Mouse (Mus musculus) intestine, postnatal 0 days (tissue): ENCODE measurements around the gene Cd86. TPM values are rescaled to one million over a fixed set of nuclear protein-coding genes. Genes with fewer than 3 reads are reported as not detected.

Source experiments
- ATAC-seq: fragments of 200-750 bp; cut with Nextera tagmentation; 2 replicates; pipeline ENCODE4 v1.8.0; 2017; ENCODE audit warnings: mild to moderate bottlenecking, moderate TSS enrichment, moderate library complexity
- H3K27ac ChIP-seq: fragments of 300-500 bp; sonication (generic); 2 replicates; pipeline ENCODE4 v1.5.1; 2014; ENCODE audit warnings: mild to moderate bottlenecking, low read depth, low read length, moderate library complexity
- H3K27me3 ChIP-seq: fragments of 300-500 bp; sonication (generic); replicated peaks from 2 replicates; pipeline ENCODE4 v1.6.1; 2014; ENCODE audit warnings: low read length, mixed read lengths; ENCODE audit not compliant: control insufficient read depth, insufficient read depth
- H3K36me3 ChIP-seq: fragments of 300-500 bp; sonication (generic); 2 replicates; pipeline ENCODE4 v1.6.1; 2014; ENCODE audit warnings: mild to moderate bottlenecking, moderate library complexity; ENCODE audit not compliant: control insufficient read depth, insufficient read depth
- H3K4me1 ChIP-seq: fragments of 300-500 bp; sonication (generic); replicated peaks from 2 replicates; pipeline ENCODE4 v1.6.1; 2014; ENCODE audit warnings: antibody characterized with exemption, low read length, mixed read lengths; ENCODE audit not compliant: control insufficient read depth, insufficient read depth
- H3K4me2 ChIP-seq: fragments of 300-500 bp; sonication (generic); replicated peaks from 2 replicates; pipeline ENCODE4 v1.6.1; 2014; ENCODE audit warnings: low read depth, mild to moderate bottlenecking, moderate library complexity
- H3K4me3 ChIP-seq: fragments of 300-500 bp; sonication (generic); 2 replicates; pipeline ENCODE4 v1.5.1; 2014; ENCODE audit warnings: low read depth, low read length
- H3K9ac ChIP-seq: fragments of 300-500 bp; sonication (generic); 2 replicates; pipeline ENCODE4 v1.6.1; 2014; ENCODE audit warnings: mild to moderate bottlenecking, low read depth, low read length
- H3K9me3 ChIP-seq: fragments of 300-500 bp; sonication (generic); 2 replicates; pipeline ENCODE4 v1.6.1; 2016; ENCODE audit warnings: mixed run types; ENCODE audit not compliant: control insufficient read depth
- CTCF ChIP-seq: sonication (generic); IDR thresholded peaks from 2 replicates; pipeline ENCODE4 v1.5.1; 2016; ENCODE audit warnings: low read depth, mild to moderate bottlenecking, control low read depth, antibody characterized with exemption, moderate library complexity
- WGBS: fragments of 180-500 bp; shearing (Covaris S2); extraction: QIAGEN DNeasy Blood & Tissue Kit; methylation state at CpG from one replicate; pipeline ENCODE4 v1.1.7; 2014; 5-methylcytosine and 5-hydroxymethylcytosine counted together
- polyA plus RNA-seq: library from polyadenylated mRNA; unstranded; fragments of >200 nt; fragmentation: Nextera tagmentation; extraction: Ambion mirVana; gene quantifications from 2 replicates; pipeline ENCODE4 v1.2.1, GENCODE M21; 2015

Gene Cd86
- polyA plus RNA-seq, 1 experiment from 2014 or later: 1.6 TPM

- no peaks in the 10 kb centered on the region for H3K4me1 ChIP-seq
- H3K9me3 ChIP-seq: no peaks in the 10 kb centered on the region
- no peaks in the 10 kb centered on the region for H3K27me3 ChIP-seq
- no peak overlapping the region for H3K9ac ChIP-seq
- H3K4me2 ChIP-seq: no peak overlapping the region
- no peak for TF ChIP-seq CTCF
- no peak for ATAC-seq
- no peak overlapping the region for H3K27ac ChIP-seq
- 76% methylated on average over 6 of the region's 6 CpGs for WGBS
- no peak overlapping the region for H3K4me3 ChIP-seq
- H3K36me3 ChIP-seq: no peaks in the 10 kb centered on the region
These were observed 14.6 kb downstream of the Cd86 start for GRCm38 (mm10) chr16:36651174-36651766.

- H3K9ac ChIP-seq: no peak overlapping the region
- no peak overlapping the region for H3K27ac ChIP-seq
- WGBS: 89% methylated on average over 4 of the region's 4 CpGs
- H3K4me3 ChIP-seq: no peak overlapping the region
- H3K9me3 ChIP-seq: no peaks in the 10 kb centered on the region
- ATAC-seq: no peak
- no peak overlapping the region for H3K4me2 ChIP-seq
- no peaks in the 10 kb centered on the region for H3K4me1 ChIP-seq
- no peak for TF ChIP-seq CTCF
- no peaks in the 10 kb centered on the region for H3K36me3 ChIP-seq
- no peaks in the 10 kb centered on the region for H3K27me3 ChIP-seq
These were observed 15.4 kb downstream of the Cd86 start for GRCm38 (mm10) chr16:36650511-36650910.

GRCm38 (mm10) chr16:36649304-36649703, 16.6 kb downstream of the Cd86 start:
- 71% methylated on average over 3 of the region's 3 CpGs for WGBS
- no peaks in the 10 kb centered on the region for H3K4me1 ChIP-seq

GRCm38 (mm10) chr16:36645124-36645523, 20.8 kb downstream of the Cd86 start:
- no peak overlapping the region for H3K9ac ChIP-seq
- H3K4me2 ChIP-seq: no peak overlapping the region
- TF ChIP-seq CTCF: no peak
- H3K27me3 ChIP-seq: no peaks in the 10 kb centered on the region
- no peak for ATAC-seq
- no peak overlapping the region for H3K27ac ChIP-seq
- no peak overlapping the region for H3K4me3 ChIP-seq
- H3K9me3 ChIP-seq: no peaks in the 10 kb centered on the region
- H3K36me3 ChIP-seq: no peaks in the 10 kb centered on the region
- 77% methylated on average over 6 of the region's 6 CpGs for WGBS
- no peaks in the 10 kb centered on the region for H3K4me1 ChIP-seq

More at GRCm38 (mm10) chr16:36649304-36649703, 16.6 kb downstream of the Cd86 start:
- Histone ChIP-seq H3K9me3 (no peaks in the 10 kb centered on the region), H3K27me3 (no peaks in the 10 kb centered on the region), H3K9ac (no peak overlapping the region), H3K4me3 (no peak overlapping the region), H3K27ac (no peak overlapping the region), H3K4me2 (no peak overlapping the region), H3K36me3 (no peaks in the 10 kb centered on the region)
- no peak for TF ChIP-seq CTCF
- ATAC-seq: no peak

- WGBS: 84% methylated on average over 5 of the region's 5 CpGs
- H3K27me3 ChIP-seq: no peaks in the 10 kb centered on the region
- TF ChIP-seq CTCF: no peak
- ATAC-seq: no peak
- H3K9me3 ChIP-seq: no peaks in the 10 kb centered on the region
- no peak overlapping the region for H3K27ac ChIP-seq
- no peaks in the 10 kb centered on the region for H3K36me3 ChIP-seq
- no peak overlapping the region for H3K4me2 ChIP-seq
- no peak overlapping the region for H3K4me3 ChIP-seq
- H3K9ac ChIP-seq: no peak overlapping the region
- H3K4me1 ChIP-seq: no peaks in the 10 kb centered on the region
These were observed 23.2 kb downstream of the Cd86 start for GRCm38 (mm10) chr16:36642696-36643046.

- Histone ChIP-seq H3K4me1 (no peaks in the 10 kb centered on the region), H3K27me3 (no peaks in the 10 kb centered on the region), H3K36me3 (no peaks in the 10 kb centered on the region), H3K9me3 (no peaks in the 10 kb centered on the region), H3K4me3 (no peak overlapping the region), H3K27ac (no peak overlapping the region), H3K4me2 (no peak overlapping the region), H3K9ac (no peak overlapping the region)
- WGBS: 75% methylated on average over 14 of the region's 14 CpGs
- ATAC-seq: no peak
- TF ChIP-seq CTCF: no peak
These were observed 23.8 kb downstream of the Cd86 start for GRCm38 (mm10) chr16:36641830-36642695.
